Mouse (Mus musculus) mesoderm, embryonic 11.5 days (tissue): Measurements from ENCODE around the gene Knop1.

Source experiments
- DNase-seq: peaks from one replicate; pipeline ENCODE4 v3.0.0-alpha.2; 2012; ENCODE audit warnings: low read depth, low spot score

The Knop1 gene

DNA sequence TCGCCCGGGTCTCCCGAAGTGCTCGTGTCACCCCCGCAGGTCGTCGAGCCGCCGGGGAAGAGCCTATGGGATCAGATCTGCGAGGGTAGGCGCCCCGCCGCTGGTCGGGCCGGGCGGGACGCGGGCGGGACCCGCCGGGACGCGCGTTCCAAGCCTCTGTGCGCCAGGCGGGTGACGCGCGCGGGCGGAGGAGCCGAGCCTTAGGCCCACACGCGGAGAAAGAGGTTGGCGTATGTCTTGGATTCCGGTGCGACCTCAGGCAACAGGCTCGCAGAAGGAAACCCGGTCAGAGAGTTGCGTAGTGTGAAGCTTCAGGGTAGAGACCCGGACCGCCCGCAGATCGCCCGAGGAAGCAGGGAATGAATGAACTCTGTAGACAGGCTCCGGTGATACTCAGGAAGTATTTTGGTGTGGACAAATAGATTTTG is at the start of gene Knop1:
Gene Knop1 (minus strand): TSS at position 378 of the 428 bp plus-strand sequence.
- no peak for DNase-seq

DNA sequence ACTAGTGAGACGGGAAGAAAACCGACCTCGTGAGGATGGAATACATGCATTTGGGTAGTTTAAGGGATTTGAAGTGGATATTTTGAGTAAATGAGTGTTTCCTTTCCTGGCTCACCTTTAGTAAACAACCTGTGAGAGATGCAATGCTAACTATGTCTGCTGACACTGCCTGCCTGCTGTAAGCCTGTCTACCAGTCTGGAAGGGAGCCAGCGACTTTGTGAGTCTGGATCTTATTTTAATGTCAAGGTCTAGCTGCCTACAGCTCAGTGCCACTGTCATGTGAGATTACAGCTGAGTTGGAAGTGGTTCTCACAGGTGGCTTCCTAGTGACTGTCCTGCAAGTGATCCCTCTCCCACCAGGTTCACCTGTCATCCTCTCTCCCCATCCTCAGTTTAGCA is 48.5 kb upstream of the Knop1 start:
- no peak for DNase-seq

DNA sequence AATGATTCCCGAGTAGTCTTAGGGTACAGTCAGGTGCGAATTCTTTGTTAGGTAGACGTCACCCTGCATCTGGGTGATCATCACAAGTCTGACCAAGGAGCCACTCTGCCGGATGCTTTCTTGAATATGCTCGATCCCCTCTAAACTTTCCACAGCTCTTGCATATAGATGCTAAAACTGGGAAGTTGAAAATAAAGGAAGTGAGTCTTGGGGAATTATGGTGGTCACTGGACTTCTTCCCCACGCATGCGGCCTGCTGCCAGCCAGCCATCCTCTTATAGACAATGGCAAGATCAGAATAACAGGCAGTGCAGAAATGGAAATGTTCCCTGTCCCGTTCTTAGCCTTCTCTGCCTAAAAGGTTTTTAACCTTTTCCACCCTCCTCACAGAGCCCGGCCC is 47.8 kb upstream of the Knop1 start:
- no peak for DNase-seq

DNA sequence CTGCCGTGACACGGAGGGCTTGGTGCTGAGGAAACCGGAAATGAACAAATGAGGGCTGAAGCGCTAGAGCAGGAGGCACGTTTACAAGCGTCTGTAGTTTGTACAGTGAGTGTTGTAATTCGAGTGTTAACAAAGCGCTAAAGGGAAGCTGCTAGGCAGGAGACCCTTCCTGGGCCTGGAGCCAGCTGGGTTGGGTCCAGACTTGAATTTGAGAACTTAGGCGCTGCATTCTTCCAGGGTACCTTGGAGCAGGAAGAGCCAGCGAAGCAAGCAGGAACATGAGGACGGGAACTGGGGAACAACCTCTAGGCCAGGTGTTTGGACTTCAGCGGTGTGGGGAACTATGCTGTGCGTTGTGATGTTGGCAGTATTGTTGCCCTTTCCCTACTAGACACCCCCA is 46.9 kb upstream of the Knop1 start:
- DNase-seq = no peak

DNA sequence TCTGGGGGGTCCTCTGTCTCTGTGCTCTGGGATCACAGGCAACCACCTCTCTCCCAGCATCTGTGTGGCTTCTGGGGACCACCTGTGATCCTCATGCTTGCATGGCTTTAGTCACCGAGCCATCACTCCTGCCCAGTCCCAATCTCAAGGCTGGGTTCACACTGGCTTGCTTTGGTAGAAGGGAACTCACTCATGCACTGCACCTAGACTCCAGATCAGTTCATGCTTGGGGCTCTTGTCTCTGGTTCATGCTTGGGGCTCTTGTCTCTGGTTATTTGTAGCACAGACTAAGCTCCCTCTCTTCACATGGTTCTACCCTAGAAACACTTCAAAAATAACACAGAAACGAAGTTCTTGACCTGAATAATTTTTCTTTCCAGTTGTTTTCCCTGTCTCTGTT is 44.0 kb upstream of the Knop1 start:
- DNase-seq = no peak

DNA sequence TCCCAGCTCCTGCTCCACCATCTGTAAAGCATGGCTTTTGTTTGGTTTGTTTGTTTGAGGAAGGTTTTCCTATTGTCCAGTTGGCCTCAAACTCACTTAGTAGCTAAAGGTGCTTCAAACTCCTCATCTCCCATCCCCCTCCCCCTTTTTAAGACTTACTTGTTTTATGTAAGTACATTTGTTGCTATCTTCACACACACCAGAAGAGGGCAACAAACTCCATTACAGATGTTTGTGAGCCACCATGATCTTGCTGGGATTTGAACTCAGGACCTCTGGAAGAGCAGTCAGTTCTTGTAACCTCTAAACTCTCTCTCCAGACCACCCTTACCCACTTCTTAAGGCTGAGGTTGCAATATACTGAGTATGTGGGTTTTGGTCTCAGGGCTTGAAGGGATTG is 42.0 kb upstream of the Knop1 start:
- no peak for DNase-seq

DNA sequence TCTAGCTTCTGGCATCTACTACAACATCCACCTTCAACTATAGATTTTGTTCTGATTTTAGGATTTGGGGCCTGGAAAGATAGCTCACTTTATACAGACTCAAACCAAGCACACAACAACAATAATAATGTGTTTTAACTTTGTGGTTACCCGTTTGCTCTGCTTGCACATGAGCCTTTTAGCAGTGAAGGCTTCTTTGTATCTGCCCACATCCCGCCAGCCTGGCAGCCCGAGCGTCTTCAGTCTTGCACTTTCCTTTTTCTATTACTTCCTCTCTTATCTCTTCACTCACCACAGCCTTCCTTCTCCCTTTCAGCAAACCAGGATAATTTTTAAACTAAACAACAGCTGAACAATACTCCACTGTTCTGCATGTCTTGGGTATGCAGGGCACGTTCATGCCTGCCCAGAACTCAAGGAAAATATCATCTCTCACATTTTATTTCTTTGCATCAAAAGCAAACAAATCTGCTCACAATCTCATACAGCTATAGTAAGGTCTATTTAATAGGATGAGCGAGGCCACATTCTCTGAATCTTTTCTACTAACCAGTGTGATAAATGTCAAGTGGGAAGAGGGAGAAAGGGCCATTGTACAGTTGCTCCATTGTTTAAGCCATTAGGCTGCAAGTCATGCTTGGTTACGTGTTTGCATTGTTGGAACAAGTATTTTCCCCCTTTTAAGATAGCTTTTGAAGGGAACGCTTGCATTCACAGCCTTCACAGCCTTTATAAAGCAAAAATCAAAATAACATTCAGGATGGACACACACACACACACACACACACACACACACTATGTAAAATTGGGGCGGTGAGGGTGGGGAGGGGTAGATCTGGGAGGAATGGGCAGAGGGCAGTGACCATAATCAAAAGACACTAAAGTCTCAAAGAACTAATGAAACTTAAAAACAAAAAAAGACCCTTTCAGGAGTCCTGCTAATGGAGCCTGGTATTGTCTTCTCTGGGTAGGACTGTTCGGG is 39.7 kb upstream of the Knop1 start:
- no peak for DNase-seq

DNA sequence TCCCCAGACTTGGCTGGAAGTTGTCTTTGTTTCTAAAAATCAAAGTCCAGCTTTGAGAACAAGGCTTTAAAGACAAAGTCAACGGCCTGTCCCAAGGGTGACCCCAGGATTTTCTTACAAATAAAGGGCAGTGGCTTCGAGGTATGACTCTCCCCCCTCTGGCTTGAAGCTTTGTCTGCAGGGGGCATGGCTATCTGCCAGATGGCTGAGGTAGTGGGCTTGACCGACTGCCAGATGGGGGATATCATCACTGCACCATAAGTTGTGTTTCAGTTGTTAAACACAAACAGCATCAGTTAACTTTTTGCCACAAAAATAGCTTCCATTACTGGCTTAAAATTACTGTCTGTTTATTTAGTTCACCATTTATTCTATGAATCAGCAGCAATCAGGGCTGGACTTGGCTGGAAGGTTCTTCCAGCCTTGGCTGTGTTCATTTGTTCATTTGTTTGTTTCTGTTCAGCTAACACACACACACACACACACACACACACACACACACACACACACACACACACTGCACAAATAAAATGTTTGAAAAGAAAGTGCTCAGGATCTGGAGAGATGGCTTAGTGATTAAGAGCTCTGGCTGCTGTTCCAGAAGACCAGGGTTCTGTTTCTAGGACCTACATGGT is 33.1 kb upstream of the Knop1 start:
- DNase-seq = peak; percentile 48

DNA sequence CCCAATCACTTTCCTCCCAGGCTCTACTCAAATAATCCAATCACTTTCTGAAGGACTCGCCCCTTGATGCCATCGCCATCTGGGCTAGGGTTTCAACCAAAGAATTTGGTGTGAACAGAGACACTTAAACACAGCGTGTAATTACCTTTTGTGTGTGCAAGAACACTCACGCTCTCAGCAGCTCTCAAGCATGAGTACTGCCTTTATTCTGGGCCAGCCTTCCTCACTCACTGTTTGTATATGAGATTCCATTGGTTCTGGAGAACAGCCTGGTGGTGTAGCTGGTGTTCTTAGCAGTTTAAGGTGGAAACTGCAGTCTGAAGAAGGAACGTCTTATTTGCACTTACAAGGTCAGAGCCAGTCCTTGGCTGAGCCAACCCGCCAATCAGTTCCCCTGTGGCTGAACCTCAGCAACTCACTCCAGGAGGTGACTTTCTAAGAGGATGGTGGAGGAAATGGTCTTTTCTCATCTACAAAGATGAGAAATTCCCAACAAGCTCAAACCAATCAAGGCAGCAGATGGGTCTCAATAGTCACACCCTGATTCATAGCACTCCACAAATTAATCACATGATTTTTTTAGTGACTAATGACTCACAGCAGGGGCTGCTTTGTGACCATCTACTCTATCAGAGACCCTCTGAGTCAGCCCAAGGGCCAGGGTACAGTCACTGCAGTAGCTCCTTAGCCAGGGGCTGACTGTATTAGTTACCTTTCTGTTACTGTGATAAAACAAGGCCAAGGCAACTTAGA is 31.4 kb upstream of the Knop1 start:
- peak; percentile 53 for DNase-seq

DNA sequence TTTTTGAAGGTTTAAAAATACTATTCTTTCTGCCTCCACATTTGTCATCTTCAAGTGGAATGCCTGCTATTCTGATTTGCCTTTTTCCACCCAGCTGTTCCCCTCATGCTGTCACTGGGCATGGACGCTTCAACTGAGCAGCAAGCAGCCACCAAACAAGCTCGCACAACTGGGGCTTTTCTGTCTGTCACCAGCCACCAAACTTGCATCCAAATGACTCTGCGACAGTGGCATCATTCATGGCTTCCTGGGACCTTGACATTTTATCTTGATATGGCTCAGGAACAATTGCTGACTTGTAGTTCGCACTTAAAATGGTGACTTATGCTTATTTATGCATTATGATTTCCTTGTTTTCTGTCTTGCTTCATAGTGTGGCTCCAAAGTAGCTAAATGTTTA is 28.9 kb upstream of the Knop1 start:
- no peak for DNase-seq

DNA sequence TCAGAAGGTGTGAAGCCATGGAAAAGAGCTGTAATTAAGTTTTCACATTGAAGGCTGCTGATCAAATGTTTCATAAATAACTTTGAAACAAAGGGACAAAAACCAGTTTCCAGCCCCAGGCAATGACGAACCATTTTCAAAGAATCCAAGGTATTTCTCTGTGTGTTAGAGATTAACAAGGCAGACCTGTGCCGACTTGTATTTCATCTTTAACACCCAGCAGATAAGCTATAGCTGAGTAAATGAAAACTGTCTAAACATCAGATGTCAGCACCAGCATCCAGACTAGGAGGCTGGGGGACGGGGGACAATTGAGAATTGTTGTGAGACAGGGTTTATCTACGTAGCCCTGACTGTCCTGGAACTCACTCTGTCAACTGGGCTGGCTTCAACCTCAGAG is 27.9 kb upstream of the Knop1 start:
- no peak for DNase-seq

DNA sequence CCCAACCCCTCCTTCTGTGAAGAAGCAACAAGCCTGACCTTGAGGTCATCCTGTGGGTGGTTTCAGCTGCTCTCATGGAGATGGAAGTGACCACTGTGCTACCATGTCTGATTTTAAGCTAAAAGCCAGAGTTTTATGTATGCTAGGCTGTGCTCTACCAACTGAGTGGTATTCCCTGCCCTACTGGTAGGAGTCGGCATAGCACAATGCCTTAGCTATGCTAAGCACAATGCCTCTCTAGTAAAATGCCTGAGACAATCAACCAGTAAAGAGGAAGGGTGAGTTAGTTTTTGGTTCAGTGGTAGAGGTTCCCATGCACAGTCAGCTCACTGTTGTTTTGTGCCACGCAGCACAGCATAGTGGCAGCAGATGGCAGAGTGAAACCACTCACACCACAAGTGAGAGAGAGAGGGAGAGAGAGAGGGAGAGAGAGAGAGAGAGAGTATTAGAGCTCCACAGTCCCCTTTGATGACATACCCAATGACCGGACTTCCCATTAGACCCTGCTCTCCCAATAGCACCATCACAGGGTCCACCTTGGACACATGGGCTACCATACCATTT is 23.5 kb upstream of the Knop1 start:
- no peak for DNase-seq

DNA sequence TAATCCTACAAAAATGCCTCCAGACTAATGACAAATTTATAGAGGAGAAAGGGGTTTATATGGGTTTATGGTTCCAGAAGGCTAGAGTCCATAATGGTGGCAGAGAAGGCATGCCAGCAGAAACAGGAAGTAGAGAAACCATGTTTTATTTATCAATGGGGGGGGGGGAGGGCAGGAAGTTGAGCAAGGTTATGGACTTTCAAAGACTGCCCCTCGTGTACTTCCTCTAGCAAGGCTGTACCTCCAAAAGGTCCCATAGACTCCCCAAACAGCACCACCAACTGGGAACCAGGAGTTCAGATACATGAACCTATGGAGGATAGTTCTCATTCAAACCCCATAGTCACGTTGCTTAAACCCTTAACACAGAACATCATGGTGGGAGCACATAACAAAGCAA is 9.3 kb upstream of the Knop1 start:
- DNase-seq = no peak

DNA sequence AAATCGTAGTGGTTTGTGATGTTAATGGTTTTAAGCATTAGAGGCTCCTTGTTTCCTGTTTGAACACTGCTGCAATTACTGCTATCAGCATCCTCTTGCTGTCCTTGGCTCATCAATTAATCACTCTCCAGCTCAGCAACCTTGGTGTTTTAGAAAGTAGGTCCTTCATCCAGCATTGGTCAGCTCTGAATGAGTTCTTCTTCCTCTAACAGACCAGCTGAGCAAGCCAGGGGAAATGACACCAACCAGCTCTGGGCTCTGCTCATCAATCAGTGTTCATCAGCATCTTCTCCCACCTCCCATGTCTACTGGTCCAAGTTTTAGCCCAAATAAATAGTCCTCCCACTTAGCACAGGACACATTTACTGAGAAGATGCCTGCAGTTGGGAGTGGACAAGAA is 2.6 kb upstream of the Knop1 start:
- DNase-seq = no peak

DNA sequence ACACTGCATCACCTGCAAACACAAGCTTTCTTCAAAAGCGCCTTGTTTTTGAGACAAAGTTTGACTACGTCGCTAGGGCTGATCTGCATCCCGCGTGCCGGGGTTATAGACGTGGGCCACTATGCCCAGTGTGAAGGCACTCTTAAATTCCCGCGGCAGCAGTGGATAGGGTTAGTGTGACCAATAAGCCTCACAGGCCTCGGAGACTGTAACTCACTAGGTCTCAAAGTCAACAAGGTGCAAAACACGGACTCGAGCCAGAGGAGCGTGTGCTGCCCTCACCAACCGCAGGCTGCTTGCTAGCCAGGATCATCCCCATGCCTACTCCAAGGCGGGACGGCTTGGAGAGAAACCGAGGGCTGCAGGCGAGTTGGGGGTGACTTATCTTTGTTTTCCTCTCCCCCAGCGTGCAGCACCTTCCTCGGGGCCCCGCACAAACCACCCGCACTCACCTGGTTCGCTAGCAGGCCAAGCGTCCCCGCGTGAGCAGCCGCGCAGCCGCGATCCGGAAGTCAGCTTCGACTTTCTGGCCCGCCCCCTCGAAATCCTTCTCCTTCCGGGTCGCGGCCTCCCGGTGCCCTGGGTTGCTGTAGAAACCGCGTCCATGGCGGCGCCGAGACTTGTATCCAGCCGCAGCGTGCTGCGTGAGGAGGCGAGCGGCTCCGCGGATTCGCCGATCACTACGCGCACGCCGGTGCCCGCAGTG is 730 bp downstream of the Knop1 start, which contains the start of gene Iqck:
Gene Iqck (plus strand): TSS at position 582 of the 706 bp plus-strand sequence.
- DNase-seq = peak; percentile 93

DNA sequence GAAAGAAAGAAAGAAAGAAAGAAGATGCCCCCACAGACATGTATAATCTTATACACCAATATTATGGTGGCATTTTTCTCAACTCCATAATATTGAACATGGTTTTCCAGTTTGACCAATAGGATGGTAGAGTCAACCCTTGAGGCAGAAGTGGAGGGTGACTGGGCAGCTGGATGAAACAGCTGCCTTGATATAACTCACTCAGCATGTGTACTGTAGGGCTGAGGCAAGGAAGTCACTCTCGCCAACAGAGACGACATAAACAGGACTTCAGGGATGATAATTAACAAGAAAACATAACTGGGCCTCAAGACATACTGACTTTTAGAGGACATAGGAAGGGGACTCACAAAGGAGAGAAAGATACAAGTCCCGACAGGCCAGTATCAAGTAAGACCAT is 1.4 kb downstream of the Knop1 start:
- DNase-seq = no peak

DNA sequence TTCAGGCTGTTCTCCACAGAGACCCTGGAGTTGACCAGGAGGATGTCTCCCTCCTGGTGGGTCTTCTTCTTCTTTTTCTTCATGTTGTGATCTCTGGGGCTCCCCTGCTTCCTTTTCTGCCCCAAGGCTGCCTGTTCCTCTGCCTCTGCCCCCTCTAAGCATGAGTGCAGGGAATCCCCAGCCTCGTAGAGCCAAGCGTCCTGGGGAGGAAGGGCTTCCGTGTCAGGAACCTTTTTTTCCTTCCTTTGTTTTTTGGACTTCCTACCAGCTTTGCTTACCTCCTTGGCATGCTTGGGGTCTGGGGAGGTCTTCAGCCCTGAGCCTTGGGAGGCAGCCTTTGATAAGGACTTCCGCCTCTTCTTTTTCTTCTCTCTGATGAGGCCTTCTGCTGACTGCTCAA is 3.4 kb downstream of the Knop1 start:
- DNase-seq = no peak

DNA sequence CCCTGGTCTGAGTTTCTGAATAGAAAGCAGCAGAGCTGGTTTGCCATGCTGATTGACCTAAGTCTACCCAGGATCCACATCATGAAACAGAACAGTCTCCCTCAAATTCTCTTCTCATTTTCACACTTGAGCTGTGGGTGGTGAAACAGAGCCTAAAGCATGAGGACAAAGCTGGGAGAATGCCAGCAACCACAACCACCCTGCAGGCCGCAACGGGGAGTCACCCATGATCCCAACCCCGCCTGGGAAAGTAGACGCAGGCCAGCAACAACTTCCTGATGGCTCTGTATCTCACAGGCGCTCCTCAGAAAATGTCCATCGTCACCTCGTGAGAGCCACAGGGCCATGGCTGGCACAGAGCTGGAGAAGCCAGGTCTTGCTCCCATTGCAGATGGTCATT is 4.5 kb downstream of the Knop1 start:
- DNase-seq = no peak

DNA sequence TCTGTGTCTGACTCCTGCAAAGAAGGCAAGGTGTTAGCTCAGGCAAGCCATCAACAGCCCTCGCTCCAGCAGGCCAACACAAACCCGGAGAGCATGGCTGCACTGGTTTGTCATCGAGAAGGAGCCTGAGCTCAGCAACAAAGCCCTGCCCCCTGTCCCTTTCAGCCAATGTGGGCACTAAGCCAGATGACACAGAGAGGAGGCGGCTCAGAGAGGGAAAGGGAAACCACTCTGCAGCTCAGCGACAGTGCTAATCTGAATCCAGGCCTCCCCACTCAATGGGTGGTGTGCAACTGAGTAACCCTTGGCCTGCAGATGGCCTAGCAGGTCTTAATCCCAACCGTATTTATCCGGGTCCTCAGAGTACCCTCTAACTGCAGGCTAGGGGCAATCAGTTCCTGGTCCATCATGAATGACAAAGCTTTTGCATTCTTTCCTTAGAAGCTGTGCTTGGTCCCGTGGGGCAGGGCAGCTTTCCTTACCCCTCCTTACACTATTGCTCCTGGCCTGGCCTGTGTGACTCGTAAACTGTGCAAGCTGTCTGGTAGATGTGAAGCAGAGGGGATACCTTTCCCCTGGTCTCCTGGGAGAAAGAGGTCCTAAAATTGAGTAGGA is 5.3 kb downstream of the Knop1 start:
- no peak for DNase-seq

DNA sequence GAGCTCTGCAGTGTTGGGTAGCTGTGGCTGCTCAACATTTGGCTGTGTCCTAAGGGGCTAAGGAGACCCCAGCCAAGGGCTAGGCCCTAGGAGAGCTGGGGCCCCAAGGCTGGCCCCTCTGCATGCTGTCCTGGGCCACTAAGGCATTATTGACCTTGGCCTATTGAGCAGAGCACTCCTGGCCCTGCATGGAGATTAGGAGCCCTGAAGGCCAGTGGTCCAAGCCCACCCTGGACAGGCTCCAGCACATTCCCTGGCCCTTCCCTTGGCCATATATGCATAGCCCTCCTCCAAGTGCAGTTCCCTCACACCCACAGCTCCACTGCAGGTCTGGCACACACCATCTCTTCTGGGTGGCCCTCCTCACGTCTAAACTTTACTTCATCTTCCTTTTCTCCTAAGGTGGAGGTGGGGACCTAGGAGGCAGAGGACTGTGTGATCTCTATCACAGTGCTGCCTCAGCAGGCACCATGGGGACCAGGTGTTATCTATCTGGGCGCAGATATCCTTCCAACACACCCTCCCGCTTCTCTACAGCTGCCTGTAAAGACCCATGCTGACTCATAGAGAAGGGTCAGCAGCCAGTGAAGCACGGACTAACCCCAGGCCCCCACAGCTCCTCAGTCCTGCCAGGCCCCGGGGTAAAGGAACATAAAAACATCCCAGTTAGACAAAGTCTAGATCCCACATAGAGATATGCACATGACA is 6.4 kb downstream of the Knop1 start:
- DNase-seq = no peak
